Mouse (Mus musculus) neural tube, embryonic 15.5 days (tissue): ENCODE results near the gene Tlk2. TPM values are rescaled to one million over a fixed set of nuclear protein-coding genes. Genes with fewer than 3 reads are reported as not detected.
A peak's percentile ranks its signal among the peaks of the same experiment; 100 is the strongest.

Experiments used
- ATAC-seq: fragments of 200-750 bp; cut with Nextera tagmentation; 2 replicates; pipeline ENCODE4 v1.8.0; 2017; ENCODE audit warnings: mild to moderate bottlenecking, moderate TSS enrichment, moderate library complexity; ENCODE audit not compliant: low FRiP score
- H3K27ac ChIP-seq: fragments of 300-500 bp; sonication (generic); replicated peaks from 2 replicates; pipeline ENCODE4 v1.5.1; 2015; ENCODE audit warnings: mild to moderate bottlenecking, inconsistent platforms
- H3K27me3 ChIP-seq: fragments of 300-500 bp; sonication (generic); replicated peaks from 2 replicates; pipeline ENCODE4 v1.6.1; 2015; ENCODE audit warnings: inconsistent platforms
- H3K36me3 ChIP-seq: fragments of 300-500 bp; sonication (generic); 2 replicates; pipeline ENCODE4 v1.6.1; 2015; ENCODE audit warnings: inconsistent platforms
- H3K4me1 ChIP-seq: fragments of 300-500 bp; sonication (generic); 2 replicates; pipeline ENCODE4 v1.6.1; 2015; ENCODE audit warnings: inconsistent platforms
- H3K4me2 ChIP-seq: fragments of 300-500 bp; sonication (generic); 2 replicates; pipeline ENCODE4 v1.6.1; 2015; ENCODE audit warnings: inconsistent platforms, mild to moderate bottlenecking, moderate library complexity
- H3K4me3 ChIP-seq: fragments of 300-500 bp; sonication (generic); replicated peaks from 2 replicates; pipeline ENCODE4 v1.5.1; 2015; ENCODE audit warnings: mild to moderate bottlenecking, inconsistent platforms
- H3K9ac ChIP-seq: fragments of 300-500 bp; sonication (generic); replicated peaks from 2 replicates; pipeline ENCODE4 v1.6.1; 2015; ENCODE audit warnings: mild to moderate bottlenecking, inconsistent platforms
- H3K9me3 ChIP-seq: fragments of 300-500 bp; sonication (generic); replicated peaks from 2 replicates; pipeline ENCODE4 v1.6.1; 2016; ENCODE audit warnings: inconsistent platforms
- WGBS: fragments of 180-500 bp; shearing (Covaris S2); methylation state at CpG from one replicate; pipeline ENCODE4 v1.1.7; 2015; ENCODE audit warnings: mixed read lengths; 5-methylcytosine and 5-hydroxymethylcytosine counted together
- polyA plus RNA-seq: library from polyadenylated mRNA; unstranded; fragments of >200 nt; fragmentation: Nextera tagmentation; extraction: Ambion mirVana; gene quantifications from 2 replicates; pipeline ENCODE4 v1.2.1, GENCODE M21; 2015

The Tlk2 gene
- polyA plus RNA-seq, 1 experiment from 2014 or later: 20.6 TPM

DNA sequence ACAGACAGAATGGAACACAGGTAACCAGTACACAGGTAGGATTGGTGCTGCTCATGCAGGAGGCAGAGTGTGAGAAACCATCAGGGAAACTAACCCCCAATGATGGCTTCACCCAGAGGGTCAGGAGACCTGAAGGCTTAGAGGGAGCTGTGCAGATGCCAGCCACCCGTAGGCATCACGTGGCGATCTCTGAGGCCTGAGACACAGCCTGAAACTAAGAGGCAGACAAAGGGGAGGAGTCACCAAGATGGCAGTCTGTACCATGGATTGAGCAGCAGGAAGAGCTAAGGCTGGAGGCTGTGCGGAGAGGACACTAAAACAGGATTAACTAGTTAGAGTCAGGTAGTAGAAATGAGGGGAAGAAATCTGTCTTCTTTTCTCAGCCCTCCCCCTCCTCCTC, 27.9 kb upstream of the Tlk2 start:
- ATAC-seq: no peak
- H3K36me3 ChIP-seq: no peaks in the 10 kb centered on the region

GRCm38 (mm10) chr11:105151226-105152016, 27.2 kb upstream of the Tlk2 start:
- Histone ChIP-seq H3K4me2 (peak overlapping the region; percentile 36), H3K9ac (no peak overlapping the region), H3K27ac (no peak overlapping the region), H3K27me3 (no peaks in the 10 kb centered on the region), H3K9me3 (no peaks in the 10 kb centered on the region), H3K4me3 (no peak overlapping the region), H3K4me1 (peaks cover 17% of the 10 kb centered on the region), H3K36me3 (no peaks in the 10 kb centered on the region)
- no peak for ATAC-seq
- 20% methylated on average over 19 of the region's 19 CpGs for WGBS

More for the DNA sequence above, 27.9 kb upstream of the Tlk2 start:
- H3K4me3 ChIP-seq: no peak overlapping the region
- H3K4me2 ChIP-seq: no peak overlapping the region
- no peaks in the 10 kb centered on the region for H3K27me3 ChIP-seq
- H3K4me1 ChIP-seq: peaks cover 17% of the 10 kb centered on the region
- H3K27ac ChIP-seq: no peak overlapping the region
- 66% methylated on average over 4 of the region's 4 CpGs for WGBS
- no peak overlapping the region for H3K9ac ChIP-seq
- H3K9me3 ChIP-seq: no peaks in the 10 kb centered on the region

DNA sequence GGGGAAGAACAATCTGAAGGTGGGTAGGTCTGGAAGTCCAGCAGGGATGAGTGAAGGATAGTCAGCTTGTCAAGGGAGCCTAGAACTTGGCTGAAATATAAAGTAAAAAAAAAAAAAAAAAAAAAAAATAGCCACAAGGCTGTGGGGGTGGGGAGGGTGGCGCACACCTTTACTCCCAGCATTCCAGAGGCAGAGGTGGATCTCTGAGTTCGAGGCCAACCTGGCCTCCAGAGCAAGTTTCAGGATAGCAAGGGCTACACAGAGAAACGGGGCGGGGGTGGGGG, 26.6 kb upstream of the Tlk2 start:
- Histone ChIP-seq H3K27ac (no peak overlapping the region), H3K4me2 (peak overlapping the region; percentile 36), H3K36me3 (no peaks in the 10 kb centered on the region), H3K4me1 (peaks cover 17% of the 10 kb centered on the region), H3K9ac (no peak overlapping the region), H3K4me3 (no peak overlapping the region), H3K9me3 (no peaks in the 10 kb centered on the region), H3K27me3 (no peaks in the 10 kb centered on the region)
- WGBS: 85% methylated on average over 4 of the region's 4 CpGs
- no peak for ATAC-seq

- H3K27ac ChIP-seq: no peak overlapping the region
- WGBS: 88% methylated on average over 11 of the region's 11 CpGs
- H3K9ac ChIP-seq: no peak overlapping the region
- no peak overlapping the region for H3K4me2 ChIP-seq
- peaks cover 17% of the 10 kb centered on the region for H3K4me1 ChIP-seq
- no peaks in the 10 kb centered on the region for H3K36me3 ChIP-seq
- ATAC-seq: no peak
- no peaks in the 10 kb centered on the region for H3K9me3 ChIP-seq
- no peaks in the 10 kb centered on the region for H3K27me3 ChIP-seq
- H3K4me3 ChIP-seq: no peak overlapping the region
Observed at GRCm38 (mm10) chr11:105152357-105152899, 26.2 kb upstream of the Tlk2 start.

DNA sequence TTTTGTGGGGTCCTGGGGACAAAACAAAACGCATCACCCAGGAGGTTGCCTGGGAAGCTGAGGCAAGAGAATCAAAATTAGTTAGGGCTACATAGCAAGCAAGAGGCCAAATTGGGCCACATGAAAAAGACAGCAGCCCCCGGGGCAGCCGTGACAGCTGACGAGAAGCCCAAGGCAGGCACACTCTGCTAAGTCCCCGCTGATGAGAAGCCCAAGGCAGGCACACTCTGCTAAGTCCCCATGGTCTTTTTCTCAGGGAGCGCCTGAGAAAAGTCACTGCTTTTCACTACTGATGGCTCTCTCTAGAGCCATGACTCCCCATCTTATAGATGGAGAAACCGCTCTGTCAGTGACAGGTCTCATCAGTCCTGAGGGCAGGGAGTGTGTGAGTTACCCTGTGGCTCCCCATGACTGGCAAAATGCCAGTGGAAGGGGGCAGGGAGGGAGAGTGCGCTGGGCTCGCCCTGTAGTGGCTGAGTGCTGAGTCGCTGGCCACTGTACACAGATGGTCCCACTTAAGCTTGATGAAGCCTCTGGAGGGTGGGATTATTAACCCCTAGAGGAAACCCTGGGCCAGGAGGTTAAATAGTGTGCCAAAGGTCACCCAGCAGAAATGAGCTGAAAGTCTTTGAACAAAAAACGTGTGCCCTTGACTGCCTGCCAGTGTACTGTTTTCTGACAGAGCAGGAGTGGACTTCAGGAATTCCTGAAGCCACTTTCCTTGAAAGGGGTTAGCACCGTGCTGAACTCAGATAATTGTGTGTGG, 25.4 kb upstream of the Tlk2 start:
- no peak overlapping the region for H3K4me2 ChIP-seq
- 28% methylated on average over 12 of the region's 12 CpGs for WGBS
- H3K4me3 ChIP-seq: no peak overlapping the region
- H3K9ac ChIP-seq: no peak overlapping the region
- ATAC-seq: no peak
- no peaks in the 10 kb centered on the region for H3K9me3 ChIP-seq
- no peak overlapping the region for H3K27ac ChIP-seq
- H3K4me1 ChIP-seq: peaks cover 17% of the 10 kb centered on the region
- no peaks in the 10 kb centered on the region for H3K27me3 ChIP-seq
- no peaks in the 10 kb centered on the region for H3K36me3 ChIP-seq

DNA sequence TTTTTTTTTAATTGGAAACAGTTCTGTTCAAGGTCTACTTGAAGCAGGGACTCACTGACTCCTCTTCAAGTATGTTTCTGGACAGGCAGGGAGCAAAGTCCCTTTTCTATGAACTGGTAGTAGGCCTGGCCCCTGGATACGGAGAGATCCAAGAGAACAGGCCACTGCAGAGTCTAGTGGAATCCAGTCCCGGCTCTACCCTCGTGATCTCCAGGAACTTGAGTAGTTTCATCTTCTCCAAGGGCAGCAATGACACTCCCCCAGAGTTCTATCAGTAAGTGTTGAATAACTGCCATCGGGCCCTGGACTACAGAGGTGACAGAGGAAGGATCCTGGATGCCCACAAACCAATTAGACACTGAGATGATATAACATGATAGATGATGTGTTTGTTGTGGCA, 22.7 kb upstream of the Tlk2 start:
- Histone ChIP-seq H3K27ac (no peak overlapping the region), H3K36me3 (no peaks in the 10 kb centered on the region), H3K27me3 (no peaks in the 10 kb centered on the region), H3K4me1 (peaks cover 17% of the 10 kb centered on the region), H3K9me3 (no peaks in the 10 kb centered on the region), H3K4me3 (no peak overlapping the region), H3K4me2 (no peak overlapping the region), H3K9ac (no peak overlapping the region)
- 93% methylated on average over 4 of the region's 4 CpGs for WGBS
- no peak for ATAC-seq

- H3K27ac ChIP-seq: no peak overlapping the region
- no peak for ATAC-seq
- H3K4me3 ChIP-seq: no peak overlapping the region
- no peaks in the 10 kb centered on the region for H3K36me3 ChIP-seq
- H3K4me2 ChIP-seq: no peak overlapping the region
- H3K9ac ChIP-seq: no peak overlapping the region
- H3K9me3 ChIP-seq: no peaks in the 10 kb centered on the region
- H3K27me3 ChIP-seq: no peaks in the 10 kb centered on the region
- 89% methylated on average over 19 of the region's 19 CpGs for WGBS
- peaks cover 9% of the 10 kb centered on the region for H3K4me1 ChIP-seq
Observed at GRCm38 (mm10) chr11:105156748-105157267, 21.8 kb upstream of the Tlk2 start.

DNA sequence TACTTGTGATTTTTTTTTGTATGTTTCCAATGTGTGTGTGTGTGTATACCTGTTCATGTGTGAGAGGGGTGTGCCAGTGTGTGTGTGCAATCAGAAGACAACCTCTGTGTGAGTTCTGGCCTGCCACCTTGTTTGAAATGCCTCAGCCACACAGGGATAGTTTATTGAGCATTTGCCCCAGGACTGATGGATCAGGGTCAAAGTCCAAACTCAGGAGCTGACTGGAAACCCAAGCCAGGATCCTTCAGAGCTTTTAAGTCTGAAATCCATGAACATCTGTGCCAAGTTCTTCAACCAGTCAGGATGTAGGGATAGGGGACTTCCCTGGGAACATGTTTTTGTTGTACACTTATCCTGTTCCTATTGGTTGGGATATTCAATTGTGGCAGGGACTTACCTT, 20.6 kb upstream of the Tlk2 start:
- Histone ChIP-seq H3K4me2 (no peak overlapping the region), H3K4me3 (no peak overlapping the region), H3K27ac (no peak overlapping the region), H3K4me1 (peaks cover 8% of the 10 kb centered on the region), H3K9ac (no peak overlapping the region), H3K36me3 (no peaks in the 10 kb centered on the region), H3K9me3 (no peaks in the 10 kb centered on the region), H3K27me3 (no peaks in the 10 kb centered on the region)
- ATAC-seq: no peak

DNA sequence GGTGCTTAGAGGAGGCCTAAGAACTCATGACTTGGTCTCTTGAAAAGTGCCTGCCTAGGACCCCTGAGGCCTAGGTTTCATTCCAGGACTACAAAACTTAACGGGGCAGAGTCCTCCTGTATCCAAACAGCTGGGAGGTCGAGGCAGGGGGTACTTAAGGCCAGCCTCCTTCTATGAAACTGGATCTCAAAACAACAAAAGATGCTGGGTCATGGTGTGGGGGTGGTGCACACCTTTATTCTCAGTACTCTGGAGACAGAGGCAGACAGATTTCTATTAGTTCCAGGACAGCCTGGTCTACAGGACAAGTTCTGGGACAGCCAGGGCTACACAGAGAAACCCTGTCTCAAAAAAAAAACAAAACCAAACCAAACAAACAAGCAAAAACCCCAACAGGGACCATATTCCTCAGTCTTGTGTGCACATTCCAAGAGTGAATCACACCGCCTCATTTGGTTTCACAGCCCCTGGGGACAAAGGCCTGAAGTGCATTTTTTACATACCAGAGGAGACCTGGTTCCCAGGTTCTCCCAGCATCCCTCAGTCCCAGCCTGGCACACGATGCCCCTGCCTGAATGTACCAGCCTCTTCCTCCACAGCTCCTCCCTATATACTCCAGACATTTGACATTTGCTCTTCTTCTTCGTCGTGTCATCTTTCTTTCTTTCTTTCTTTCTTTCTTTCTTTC, 18.8 kb upstream of the Tlk2 start:
- no peaks in the 10 kb centered on the region for H3K27me3 ChIP-seq
- H3K9ac ChIP-seq: no peak overlapping the region
- H3K4me1 ChIP-seq: no peaks in the 10 kb centered on the region
- 0 out of 2 replicates have a peak, but pooled peaks cover 4% of the 10 kb centered on the region for H3K9me3 ChIP-seq
- ATAC-seq: no peak
- no peak overlapping the region for H3K27ac ChIP-seq
- no peaks in the 10 kb centered on the region for H3K36me3 ChIP-seq
- no peak overlapping the region for H3K4me3 ChIP-seq
- no peak overlapping the region for H3K4me2 ChIP-seq
- WGBS: 67% methylated on average over 6 of the region's 6 CpGs

DNA sequence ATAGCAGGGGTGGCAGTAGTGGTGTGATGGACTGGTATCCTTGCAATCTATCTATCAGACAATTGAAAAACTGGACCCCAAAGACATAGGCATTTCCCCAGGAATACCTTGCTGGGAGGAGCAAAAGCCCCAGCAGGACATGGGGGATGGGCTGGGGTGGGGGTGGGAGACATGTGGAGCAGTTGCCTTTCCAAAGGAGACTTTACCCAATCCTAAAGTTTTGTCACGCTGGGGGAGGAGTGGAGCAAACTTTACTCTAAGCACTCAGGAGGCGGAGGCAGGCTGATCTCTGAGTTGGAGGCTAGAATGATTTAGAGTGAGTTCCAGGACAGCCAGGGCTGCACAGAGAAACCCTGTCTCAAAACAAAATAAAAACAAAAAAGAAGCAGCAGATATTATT, 17.2 kb upstream of the Tlk2 start:
- Histone ChIP-seq H3K27ac (no peak overlapping the region), H3K9me3 (0 out of 2 replicates have a peak, but pooled peaks cover 6% of the 10 kb centered on the region), H3K27me3 (no peaks in the 10 kb centered on the region), H3K4me3 (no peak overlapping the region), H3K36me3 (no peaks in the 10 kb centered on the region), H3K4me1 (no peaks in the 10 kb centered on the region), H3K4me2 (no peak overlapping the region), H3K9ac (no peak overlapping the region)
- 94% methylated on average over 2 of the region's 2 CpGs for WGBS
- no peak for ATAC-seq

GRCm38 (mm10) chr11:105164516-105165510, 13.8 kb upstream of the Tlk2 start:
- WGBS: 82% methylated on average over 69 of the region's 69 CpGs
- Histone ChIP-seq H3K9me3 (0 out of 2 replicates have a peak, but pooled peaks cover 6% of the 10 kb centered on the region), H3K36me3 (no peaks in the 10 kb centered on the region), H3K27ac (no peak overlapping the region), H3K27me3 (no peaks in the 10 kb centered on the region), H3K9ac (no peak overlapping the region), H3K4me3 (no peak overlapping the region), H3K4me2 (no peak overlapping the region), H3K4me1 (no peaks in the 10 kb centered on the region)
- no peak for ATAC-seq
